Mouse (Mus musculus) cortical plate, adult 2 months (tissue): Measurements from ENCODE around the gene Arl15.

Experiments
- CTCF ChIP-seq: fragments of 200-500 bp; IDR thresholded peaks from 2 replicates; pipeline ENCODE4 v1.5.1; 2011; ENCODE audit warnings: mild to moderate bottlenecking, control low read depth, low read length; ENCODE audit not compliant: insufficient read depth; ENCODE audit errors: extremely low read depth
- POLR2A ChIP-seq: fragments of 200-500 bp; IDR thresholded peaks from 2 replicates; pipeline ENCODE4 v1.6.1; 2011; ENCODE audit warnings: mild to moderate bottlenecking, low read length, control low read depth; ENCODE audit not compliant: insufficient read depth; ENCODE audit errors: extremely low read depth

GRCm38 (mm10) chr13:113986864-113987562 lies 192.7 kb downstream of the Arl15 start:
- TF ChIP-seq POLR2A (no peak), CTCF (no peak)
